Mouse (Mus musculus): ENCODE data around the gene Cep170b.
A peak's percentile ranks its signal among the peaks of the same experiment; 100 is the strongest.

Gene Cep170b

GRCm38 (mm10) chr12:112736636-112736925 is 16.3 kb downstream of the Cep170b start:
- DNase-seq (ENCODE audit: low spot score) = no peak

DNA sequence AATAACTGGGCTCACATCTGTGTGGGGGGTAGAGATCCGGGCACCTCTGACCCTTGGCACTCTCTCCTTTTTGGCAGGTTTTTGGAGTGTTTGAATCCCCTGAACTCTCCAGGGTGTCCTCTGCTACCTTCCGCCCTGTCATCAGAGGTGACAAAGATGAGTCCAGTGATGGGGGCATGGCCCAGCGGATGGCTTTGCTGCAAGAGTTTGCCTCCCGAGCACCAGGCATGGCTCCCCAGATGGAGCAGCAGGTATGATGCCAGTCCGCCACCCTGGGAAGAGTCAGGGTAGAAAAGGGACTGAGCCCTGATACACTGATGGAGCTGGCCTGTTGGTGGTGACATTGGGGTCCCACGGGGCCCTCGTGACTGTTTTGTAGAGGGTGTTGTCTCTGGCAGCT is 16.8 kb downstream of the Cep170b start:
- no peak for DNase-seq (ENCODE audit: low spot score)

GRCm38 (mm10) chr12:112737761-112738160 is 17.5 kb downstream of the Cep170b start:
- no peak for DNase-seq (ENCODE audit: low spot score)

DNA sequence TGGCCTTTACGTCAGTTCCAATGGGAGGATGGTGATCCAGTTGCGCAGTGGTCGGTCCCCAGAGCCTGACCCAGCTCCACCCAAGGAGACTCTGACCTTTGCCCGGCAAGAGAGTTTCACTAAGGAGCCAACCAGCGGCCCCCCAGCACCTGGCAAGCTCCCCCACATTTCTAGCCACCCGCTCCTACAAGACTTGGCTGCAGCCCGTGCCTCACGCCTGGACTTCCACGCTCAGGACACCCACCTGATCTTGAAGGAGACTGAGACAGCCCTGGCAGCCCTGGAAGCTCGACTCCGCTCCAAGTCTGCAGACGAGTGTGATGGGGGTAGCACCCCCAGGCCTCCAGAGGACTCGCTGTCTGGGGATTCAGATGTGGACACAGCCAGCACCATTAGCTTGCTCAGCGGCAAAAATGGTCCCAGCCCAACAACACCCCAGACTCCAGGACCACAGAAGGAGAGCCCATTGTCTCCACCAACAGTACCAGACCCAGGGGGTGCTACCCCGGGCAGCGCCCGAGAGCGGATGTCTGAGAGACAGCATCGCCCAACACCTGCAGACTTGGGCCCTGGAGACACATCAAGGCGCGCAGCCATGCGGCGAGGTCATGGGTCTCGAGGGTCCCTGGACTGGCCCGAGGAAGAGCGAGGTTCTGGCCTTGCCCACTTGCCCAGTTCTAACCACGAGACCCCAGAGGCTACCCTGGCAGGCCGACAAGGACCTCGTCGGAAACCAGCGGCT is 18.2 kb downstream of the Cep170b start:
- DNase-seq (ENCODE audit: low spot score) = no peak

GRCm38 (mm10) chr12:112739023-112739568 is 18.8 kb downstream of the Cep170b start:
- DNase-seq (ENCODE audit: low spot score) = no peak

GRCm38 (mm10) chr12:112742768-112743167 is 22.5 kb downstream of the Cep170b start:
- DNase-seq (ENCODE audit: low spot score) = no peak

- peak; percentile 68 for DNase-seq (ENCODE audit: low spot score)
These were observed 23.1 kb downstream of the Cep170b start for GRCm38 (mm10) chr12:112743168-112743975.

DNA sequence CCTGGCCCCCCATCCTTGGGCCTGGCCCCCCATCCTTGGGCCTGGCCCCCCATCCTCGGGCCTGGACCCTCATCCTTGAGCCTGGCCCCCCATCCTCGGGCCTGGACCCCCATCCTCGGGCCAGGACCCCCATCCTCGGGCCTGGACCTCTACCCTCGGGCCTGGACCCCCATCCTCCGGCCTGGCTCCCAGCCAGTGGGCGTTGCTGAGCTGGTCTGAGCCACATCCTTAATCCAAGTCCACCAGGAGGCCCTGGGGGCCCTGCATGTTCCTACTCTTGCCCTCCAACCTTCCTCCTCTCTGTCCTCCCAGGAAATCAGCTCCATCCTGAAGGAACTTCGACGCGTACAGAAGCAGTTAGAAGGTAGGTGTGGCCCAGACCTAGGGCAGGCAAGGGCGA is 24.0 kb downstream of the Cep170b start:
- no peak for DNase-seq (ENCODE audit: low spot score)

GRCm38 (mm10) chr12:112744891-112745580 is 24.8 kb downstream of the Cep170b start:
- DNase-seq (ENCODE audit: low spot score) = no peak

DNA sequence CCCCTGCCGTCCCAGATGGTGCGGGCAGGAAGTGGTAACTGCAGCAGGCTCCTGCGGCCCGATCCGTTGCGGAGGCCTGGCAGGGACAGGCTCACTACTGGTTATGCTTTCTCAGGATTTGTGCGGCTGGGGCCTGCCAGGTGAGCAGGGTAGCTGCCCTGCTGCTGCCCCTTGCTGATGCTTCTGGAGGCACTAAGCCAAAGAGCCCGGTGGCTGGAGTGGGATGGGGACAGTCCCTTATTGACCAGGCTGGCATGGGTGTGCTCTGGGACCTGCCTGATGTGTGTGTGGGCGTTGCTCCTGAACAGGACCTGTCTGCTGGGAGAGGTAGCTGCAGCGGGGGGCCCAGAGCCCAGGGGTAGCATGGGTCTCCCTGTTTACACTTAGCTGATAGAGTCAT is 25.5 kb downstream of the Cep170b start:
- no peak for DNase-seq (ENCODE audit: low spot score)

- no peak for DNase-seq (ENCODE audit: low spot score)
These were observed 26.2 kb downstream of the Cep170b start for GRCm38 (mm10) chr12:112746461-112746807.

GRCm38 (mm10) chr12:112746808-112747605 is 26.8 kb downstream of the Cep170b start:
- DNase-seq (ENCODE audit: low spot score) = peak; percentile 46

- DNase-seq (ENCODE audit: low spot score) = no peak
These were observed 27.3 kb downstream of the Cep170b start for GRCm38 (mm10) chr12:112747606-112747970.

DNA sequence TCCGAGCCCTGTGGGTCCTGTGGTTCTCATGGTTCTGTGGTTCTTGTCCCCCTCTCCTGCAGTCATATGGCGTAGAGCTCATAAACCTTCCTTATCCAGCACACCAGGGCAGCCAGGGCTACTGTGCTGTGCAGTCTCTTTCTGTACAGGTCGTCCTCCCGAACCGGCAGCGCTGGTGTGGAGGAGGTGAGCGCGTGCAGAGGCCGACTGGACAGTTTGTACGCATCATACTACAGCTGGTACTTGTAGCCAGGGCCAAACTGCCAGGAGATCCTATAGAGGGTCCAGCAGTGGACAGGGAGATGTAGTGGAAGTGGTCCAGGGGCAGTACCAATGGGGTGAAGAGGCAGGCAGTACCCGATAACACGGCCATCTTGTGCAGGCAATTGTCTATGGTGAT is 30.7 kb downstream of the Cep170b start:
- DNase-seq (ENCODE audit: low spot score) = no peak

DNA sequence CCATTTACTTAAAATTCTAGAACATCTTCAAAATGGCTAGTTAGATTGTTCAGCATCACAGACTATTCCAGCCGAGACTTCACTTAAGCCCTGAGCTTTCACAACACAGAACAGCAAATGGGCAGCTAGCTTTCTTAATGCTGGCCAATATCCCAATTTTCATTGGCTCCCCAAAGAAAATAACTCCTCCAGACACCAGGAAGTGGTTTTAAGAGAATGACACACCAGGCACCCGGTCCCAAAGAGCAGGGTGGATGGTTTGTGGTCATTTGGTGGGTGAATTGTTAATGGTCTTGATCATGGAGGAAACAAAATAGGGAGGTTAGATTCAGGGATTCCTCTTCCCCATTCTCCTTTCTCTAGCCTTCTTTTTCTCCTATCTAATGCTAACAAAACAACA is 32.1 kb downstream of the Cep170b start:
- DNase-seq (ENCODE audit: low spot score) = no peak

DNA sequence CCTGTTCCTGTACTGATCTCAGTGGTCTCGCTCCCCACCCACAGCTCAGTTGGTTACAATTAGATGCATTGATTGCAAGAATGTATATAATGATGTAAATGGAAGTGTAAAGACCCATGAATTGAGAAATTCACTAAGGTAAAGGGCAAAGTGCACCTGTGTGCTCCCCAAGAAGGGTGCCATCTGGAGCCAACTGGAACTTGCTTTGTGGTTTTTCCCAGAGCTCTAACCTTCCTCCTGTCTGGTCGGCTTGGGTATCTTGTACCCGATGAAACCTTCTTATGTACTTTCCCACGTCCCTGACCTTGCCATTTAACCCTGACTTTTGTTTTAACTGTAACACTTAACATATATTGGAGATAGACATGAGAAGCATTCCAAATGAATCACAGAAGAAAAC is 35.6 kb downstream of the Cep170b start:
- DNase-seq (ENCODE audit: low spot score) = no peak

GRCm38 (mm10) chr12:112757896-112758295 is 37.6 kb downstream of the Cep170b start:
- DNase-seq (ENCODE audit: low spot score) = no peak

DNA sequence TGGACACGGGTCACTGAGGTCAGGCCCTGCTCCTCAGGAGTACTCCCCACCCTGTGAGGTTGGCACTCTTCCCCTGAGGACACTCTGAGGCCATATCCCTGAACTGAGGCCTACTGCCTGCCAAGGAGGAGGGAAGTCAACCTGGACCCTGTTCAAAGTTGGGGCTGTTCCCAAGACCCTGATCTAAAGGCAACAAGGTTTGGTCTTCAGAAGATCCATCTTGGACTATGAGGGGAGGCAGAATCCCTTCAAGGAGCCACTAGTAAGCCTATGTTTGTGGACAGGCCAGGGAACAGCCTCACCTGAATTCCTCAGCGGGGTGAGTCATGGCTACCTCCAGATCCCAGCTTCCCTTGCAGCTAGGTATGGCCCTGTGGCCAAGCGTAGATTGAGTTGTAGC is 39.2 kb downstream of the Cep170b start:
- DNase-seq (ENCODE audit: low spot score) = no peak

- no peak for DNase-seq (ENCODE audit: low spot score)
These were observed 40.1 kb downstream of the Cep170b start, which contains the start of gene Pld4 for GRCm38 (mm10) chr12:112760154-112760926. Gene Pld4 (plus strand): TSS chr12:112760655.

DNA sequence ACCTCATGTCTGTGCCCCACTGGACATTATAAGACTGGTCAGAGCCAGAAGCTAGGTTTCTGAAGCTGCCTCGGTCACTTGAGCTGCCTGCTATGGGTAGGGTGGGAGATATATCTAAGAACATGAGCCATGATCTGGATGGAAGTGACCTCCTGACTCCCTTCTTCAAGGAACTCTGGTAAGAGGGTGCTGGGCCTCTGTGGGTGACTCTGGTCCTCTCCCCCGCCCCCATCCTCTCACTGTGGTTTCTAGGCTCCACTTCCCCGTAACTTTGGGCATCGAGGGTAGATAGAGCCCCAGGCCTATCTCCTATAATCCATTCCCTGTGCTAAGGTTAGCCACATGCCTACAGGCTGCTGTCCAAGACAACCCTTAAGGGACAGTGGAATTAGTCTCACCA is 41.2 kb downstream of the Cep170b start:
- no peak for DNase-seq (ENCODE audit: low spot score)

DNA sequence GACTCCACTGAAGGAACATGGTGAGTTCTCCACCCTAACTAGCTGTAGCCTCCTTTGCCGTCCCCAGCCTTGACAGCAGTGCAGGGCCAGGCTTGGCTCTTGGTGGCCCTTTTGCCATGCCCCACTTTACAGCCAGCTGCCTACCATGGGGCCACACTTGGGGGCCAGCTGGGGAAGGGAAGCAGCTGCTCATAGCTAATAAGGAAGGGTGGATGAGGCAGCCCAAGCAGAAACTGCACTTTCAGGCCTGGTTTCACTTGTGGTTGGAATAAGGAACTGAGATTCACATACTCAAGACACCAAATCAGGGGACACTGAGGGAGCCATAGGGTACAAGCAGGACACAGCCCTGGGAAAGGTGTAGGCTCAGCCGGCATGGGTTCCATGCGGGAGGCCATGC is 41.8 kb downstream of the Cep170b start:
- DNase-seq (ENCODE audit: low spot score) = no peak
